Mouse (Mus musculus): ENCODE measurements around the gene Rasgrp1.

DNA sequence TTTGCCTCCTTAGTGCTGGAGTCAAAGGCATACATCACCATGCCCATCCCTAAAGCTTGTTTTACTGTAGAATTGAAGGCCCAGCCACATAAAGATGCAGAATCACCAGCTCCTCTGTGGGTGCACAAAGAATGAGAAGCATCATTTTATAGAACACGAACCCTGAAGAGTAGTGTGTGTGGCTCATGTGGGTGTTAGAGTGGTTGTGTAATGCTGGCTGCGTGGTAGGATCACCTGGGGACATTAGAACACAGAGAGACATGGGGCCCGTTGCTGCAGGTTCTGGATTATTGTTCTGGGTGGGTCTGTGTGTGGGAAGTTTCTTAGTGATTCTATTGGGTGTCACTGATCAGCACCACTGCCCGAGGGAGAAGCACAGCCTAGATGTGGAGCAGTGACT lies 45.3 kb upstream of the Rasgrp1 start:
- TF ChIP-seq CTCF (IDR thresholded peaks at IDR 0.05; ENCODE audit: insufficient read depth, low read depth, low read length) = no peak
- TF ChIP-seq POLR2A (IDR thresholded peaks at IDR 0.05; ENCODE audit: insufficient read depth, low read depth, low read length) = no peak

All from olfactory bulb, adult 2 months (tissue).